Mouse (Mus musculus): Measurements from ENCODE around the gene Ccdc158.

Gene Ccdc158

GRCm38 (mm10) chr5:92602691-92603690, 72.1 kb downstream of the Ccdc158 start, which contains the start of gene Stbd1:
Gene Stbd1 (plus strand): TSS chr5:92603041.
- peak; percentile 88 for DNase-seq (ENCODE audit: low spot score)

- DNase-seq (ENCODE audit: low spot score): peak; percentile 86
Observed at GRCm38 (mm10) chr5:92599030-92599429, 76.0 kb downstream of the Ccdc158 start.

- no peak for DNase-seq (ENCODE audit: low spot score)
Observed at GRCm38 (mm10) chr5:92596865-92597264, 78.2 kb downstream of the Ccdc158 start.

GRCm38 (mm10) chr5:92595026-92595425, 80.0 kb downstream of the Ccdc158 start:
- no peak for DNase-seq (ENCODE audit: low spot score)

GRCm38 (mm10) chr5:92585932-92586331, 89.1 kb downstream of the Ccdc158 start:
- no peak for DNase-seq (ENCODE audit: low spot score)

- DNase-seq (ENCODE audit: low spot score): no peak
Observed at GRCm38 (mm10) chr5:92579559-92579958, 95.5 kb downstream of the Ccdc158 start.

GRCm38 (mm10) chr5:92571232-92571631, 103.8 kb downstream of the Ccdc158 start:
- DNase-seq (ENCODE audit: low spot score): no peak

- no peak for DNase-seq (ENCODE audit: low spot score)
Observed at GRCm38 (mm10) chr5:92562002-92562401, 113.1 kb downstream of the Ccdc158 start.

GRCm38 (mm10) chr5:92560201-92560600, 114.9 kb downstream of the Ccdc158 start:
- no peak for DNase-seq (ENCODE audit: low spot score)
